Mouse (Mus musculus) midbrain, embryonic 10.5 days (tissue): ENCODE data around the gene Negr1. TPM values are rescaled to one million over a fixed set of nuclear protein-coding genes. Genes with fewer than 3 reads are reported as not detected.

Experiments used
- DNase-seq: peaks from one replicate; pipeline ENCODE4 v3.0.0-alpha.2; 2017; ENCODE audit warnings: low spot score
- H3K27ac ChIP-seq: fragments of 300-500 bp; sonication (generic); replicated peaks from 2 replicates; pipeline ENCODE4 v1.5.1; 2016; ENCODE audit warnings: mild to moderate bottlenecking
- H3K27me3 ChIP-seq: fragments of 300-500 bp; sonication (generic); 2 replicates; pipeline ENCODE4 v1.6.1; 2016; ENCODE audit warnings: low read depth, mild to moderate bottlenecking; ENCODE audit not compliant: poor library complexity, severe bottlenecking
- H3K36me3 ChIP-seq: fragments of 300-500 bp; sonication (generic); 2 replicates; pipeline ENCODE4 v1.6.1; 2016; ENCODE audit warnings: mild to moderate bottlenecking, moderate library complexity
- H3K4me1 ChIP-seq: fragments of 300-500 bp; sonication (generic); 2 replicates; pipeline ENCODE4 v1.6.1; 2016
- H3K4me3 ChIP-seq: fragments of 300-500 bp; sonication (generic); 2 replicates; pipeline ENCODE4 v1.5.1; 2016; ENCODE audit warnings: mild to moderate bottlenecking, moderate library complexity
- H3K9me3 ChIP-seq: fragments of 300-500 bp; sonication (generic); replicated peaks from 2 replicates; pipeline ENCODE4 v1.6.1; 2016; ENCODE audit warnings: mild to moderate bottlenecking
- WGBS: fragments of 180-500 bp; shearing (Covaris S2); methylation state at CpG from one replicate; pipeline ENCODE4 v1.1.7; 2016; 5-methylcytosine and 5-hydroxymethylcytosine counted together
- polyA plus RNA-seq: library from polyadenylated mRNA; unstranded; fragments of >200 nt; fragmentation: Nextera tagmentation; extraction: Ambion mirVana; gene quantifications from 2 replicates; pipeline ENCODE4 v1.2.1, GENCODE M21; 2016

Negr1 gene
- polyA plus RNA-seq, 1 experiment from 2014 or later, result 2.0 TPM

DNA sequence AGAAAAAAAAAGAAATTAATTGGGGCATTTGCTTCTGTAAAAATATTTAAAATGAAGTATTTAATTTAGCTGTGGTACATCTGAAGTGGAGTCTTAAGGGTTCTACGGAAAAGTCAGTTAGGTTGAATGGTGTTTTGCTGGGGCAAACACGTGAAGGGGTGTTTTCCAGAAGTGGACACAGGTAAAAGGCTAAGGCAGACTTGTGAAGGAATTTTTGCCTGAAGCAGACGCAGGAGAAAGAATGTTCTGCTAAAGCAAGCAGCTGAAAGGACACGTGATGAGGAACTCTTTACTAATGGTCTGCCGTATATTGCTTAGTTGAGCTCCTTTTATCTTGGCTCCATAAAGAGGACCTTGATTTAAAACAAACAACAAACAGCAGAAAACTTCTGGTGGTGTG lies 148.6 kb downstream of the Negr1 start:
- no peak for DNase-seq
- H3K4me3 ChIP-seq, result no peak overlapping the region
- WGBS, result 86% methylated on average over 5 of the region's 5 CpGs
- no peak overlapping the region for H3K27ac ChIP-seq
- no peaks in the 10 kb centered on the region for H3K9me3 ChIP-seq
- H3K27me3 ChIP-seq, result no peaks in the 10 kb centered on the region
- H3K4me1 ChIP-seq, result no peaks in the 10 kb centered on the region
- H3K36me3 ChIP-seq, result no peaks in the 10 kb centered on the region

- DNase-seq, result no peak
- no peak overlapping the region for H3K27ac ChIP-seq
- 82% methylated on average over 4 of the region's 4 CpGs for WGBS
- no peaks in the 10 kb centered on the region for H3K9me3 ChIP-seq
- H3K4me3 ChIP-seq, result no peak overlapping the region
- H3K27me3 ChIP-seq, result no peaks in the 10 kb centered on the region
- no peaks in the 10 kb centered on the region for H3K4me1 ChIP-seq
- H3K36me3 ChIP-seq, result no peaks in the 10 kb centered on the region
Measured at GRCm38 (mm10) chr3:156710693-156711092, 149.1 kb downstream of the Negr1 start.

DNA sequence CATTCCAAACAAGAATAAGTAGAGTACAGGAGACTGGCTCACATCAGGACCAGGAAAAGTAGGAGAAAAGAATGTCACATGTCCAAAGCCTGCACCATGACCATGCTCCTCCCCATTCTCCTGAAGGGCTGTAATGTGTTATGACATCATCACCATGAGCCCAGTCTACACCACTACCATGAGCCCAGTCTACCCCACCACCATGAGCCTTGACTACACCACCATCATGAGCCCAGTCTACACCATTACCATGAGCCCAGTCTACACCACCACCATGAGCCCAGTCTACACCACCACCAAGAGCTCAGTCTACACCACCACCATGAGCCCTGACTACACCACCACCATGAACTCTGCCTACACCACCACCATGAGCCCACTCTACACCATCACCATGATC lies 174.7 kb downstream of the Negr1 start:
- DNase-seq, result no peak
- H3K27ac ChIP-seq, result no peak overlapping the region
- no peaks in the 10 kb centered on the region for H3K27me3 ChIP-seq

DNA sequence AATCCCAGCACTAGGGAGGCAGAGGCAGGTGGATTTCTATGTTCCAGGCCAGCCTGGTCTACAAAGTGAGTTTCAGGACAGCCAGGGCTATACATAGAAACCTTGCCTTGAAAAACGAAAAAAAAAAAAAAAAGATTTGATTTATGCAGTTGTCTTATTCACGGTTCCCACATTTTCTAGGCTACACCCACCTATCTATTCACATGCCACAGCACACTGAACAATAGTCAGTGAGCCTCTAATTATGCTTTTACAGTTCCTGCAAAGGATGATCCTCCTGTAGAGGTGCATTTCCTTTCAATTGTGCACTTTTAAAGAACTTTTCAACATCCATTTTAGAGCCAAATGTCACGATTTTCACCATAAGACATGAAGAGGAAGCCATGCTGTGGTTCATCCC lies 177.9 kb downstream of the Negr1 start:
- Histone ChIP-seq H3K27me3 (no peaks in the 10 kb centered on the region), H3K4me1 (no peaks in the 10 kb centered on the region), H3K36me3 (no peaks in the 10 kb centered on the region), H3K9me3 (no peaks in the 10 kb centered on the region), H3K27ac (no peak overlapping the region), H3K4me3 (no peak overlapping the region)
- DNase-seq, result no peak
- WGBS, result 79% methylated on average over 3 of the region's 3 CpGs

More for the DNA sequence above, 174.7 kb downstream of the Negr1 start:
- Histone ChIP-seq H3K36me3 (no peaks in the 10 kb centered on the region), H3K4me1 (no peaks in the 10 kb centered on the region), H3K4me3 (no peak overlapping the region), H3K9me3 (no peaks in the 10 kb centered on the region)

- no peak for DNase-seq
- H3K36me3 ChIP-seq, result no peaks in the 10 kb centered on the region
- no peaks in the 10 kb centered on the region for H3K4me1 ChIP-seq
- H3K27me3 ChIP-seq, result no peaks in the 10 kb centered on the region
- no peak overlapping the region for H3K4me3 ChIP-seq
- 94% methylated on average over 1 of the region's 1 CpGs for WGBS
- H3K9me3 ChIP-seq, result no peaks in the 10 kb centered on the region
- H3K27ac ChIP-seq, result no peak overlapping the region
Measured at GRCm38 (mm10) chr3:156743266-156743665, 181.7 kb downstream of the Negr1 start.

DNA sequence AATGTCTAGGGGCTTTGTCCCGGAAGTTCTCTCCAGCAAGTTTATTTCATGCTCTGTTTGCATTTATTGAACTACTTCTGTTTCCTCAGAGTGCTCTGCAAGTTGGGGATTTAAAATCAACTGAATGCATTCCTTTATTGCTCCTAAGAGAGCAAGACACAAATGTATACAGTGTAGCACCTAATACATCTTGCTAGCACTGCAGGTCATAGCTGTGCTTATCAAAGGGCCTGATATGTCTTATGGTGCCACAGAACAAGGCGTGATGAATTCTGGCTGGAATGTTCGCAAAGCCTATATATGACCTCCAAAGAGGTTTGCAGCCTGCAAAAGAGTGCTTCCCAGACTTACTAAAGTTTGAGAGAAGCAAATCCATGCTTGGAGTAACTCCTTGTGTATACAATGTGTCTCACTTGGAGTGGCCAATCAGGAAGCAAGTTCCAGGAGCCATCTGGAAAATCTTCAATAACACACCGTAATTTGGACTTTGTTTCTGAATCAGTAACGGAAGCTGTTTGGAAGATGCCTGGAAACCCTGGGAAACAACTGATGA lies 183.7 kb downstream of the Negr1 start:
- Histone ChIP-seq H3K36me3 (no peaks in the 10 kb centered on the region), H3K4me1 (no peaks in the 10 kb centered on the region), H3K9me3 (no peaks in the 10 kb centered on the region), H3K27me3 (no peaks in the 10 kb centered on the region), H3K4me3 (no peak overlapping the region), H3K27ac (no peak overlapping the region)
- DNase-seq, result no peak
- 89% methylated on average over 5 of the region's 5 CpGs for WGBS

GRCm38 (mm10) chr3:156747456-156747855 lies 185.9 kb downstream of the Negr1 start:
- no peak overlapping the region for H3K4me3 ChIP-seq
- no peak overlapping the region for H3K27ac ChIP-seq
- 90% methylated on average over 3 of the region's 3 CpGs for WGBS
- no peaks in the 10 kb centered on the region for H3K27me3 ChIP-seq
- no peaks in the 10 kb centered on the region for H3K4me1 ChIP-seq
- no peak for DNase-seq
- no peaks in the 10 kb centered on the region for H3K9me3 ChIP-seq
- no peaks in the 10 kb centered on the region for H3K36me3 ChIP-seq

DNA sequence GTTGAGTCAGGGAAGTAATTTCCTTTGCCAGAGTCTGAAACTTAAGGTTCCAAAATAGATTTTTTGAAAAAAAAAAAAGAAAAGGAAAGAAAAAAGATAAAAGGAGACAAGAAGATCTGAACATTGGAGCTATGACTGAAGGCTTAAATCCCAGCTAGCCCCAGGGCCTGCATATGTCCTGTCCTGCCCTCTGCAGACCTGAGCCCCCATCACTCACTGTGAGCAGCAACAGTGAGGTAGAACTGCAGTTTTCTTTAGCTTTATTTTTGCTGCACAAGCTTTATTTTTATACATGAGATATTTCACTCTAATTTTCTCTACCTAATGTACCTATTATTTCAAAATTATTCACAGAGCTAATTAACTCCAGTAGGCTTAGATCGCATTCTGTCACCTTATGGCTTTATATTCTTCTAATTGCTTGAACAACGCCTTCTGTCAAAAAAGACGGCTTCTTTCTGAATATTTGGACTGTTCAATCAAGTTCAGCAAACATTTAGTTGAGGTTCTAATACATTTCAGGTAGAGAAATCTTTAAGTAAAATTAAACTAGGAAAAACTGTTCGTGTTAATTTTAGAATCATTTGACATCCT lies 192.3 kb downstream of the Negr1 start:
- Histone ChIP-seq H3K9me3 (no peaks in the 10 kb centered on the region), H3K27me3 (no peaks in the 10 kb centered on the region), H3K36me3 (no peaks in the 10 kb centered on the region), H3K4me1 (peaks cover 6% of the 10 kb centered on the region; the same call in 1 of the 2 replicates), H3K27ac (no peak overlapping the region), H3K4me3 (no peak overlapping the region)
- no peak for DNase-seq
- 74% methylated on average over 4 of the region's 4 CpGs for WGBS

- 89% methylated on average over 1 of the region's 1 CpGs for WGBS
- Histone ChIP-seq H3K36me3 (no peaks in the 10 kb centered on the region), H3K27me3 (no peaks in the 10 kb centered on the region), H3K27ac (no peak overlapping the region), H3K4me1 (peaks cover 6% of the 10 kb centered on the region; the same call in 1 of the 2 replicates), H3K4me3 (no peak overlapping the region), H3K9me3 (no peaks in the 10 kb centered on the region)
- no peak for DNase-seq
Measured at GRCm38 (mm10) chr3:156754790-156755530, 193.4 kb downstream of the Negr1 start.

GRCm38 (mm10) chr3:156765015-156765414 lies 203.4 kb downstream of the Negr1 start:
- 79% methylated on average over 3 of the region's 3 CpGs for WGBS
- Histone ChIP-seq H3K4me1 (no peaks in the 10 kb centered on the region), H3K9me3 (no peaks in the 10 kb centered on the region), H3K27me3 (no peaks in the 10 kb centered on the region), H3K27ac (no peak overlapping the region), H3K4me3 (no peak overlapping the region), H3K36me3 (no peaks in the 10 kb centered on the region)
- DNase-seq, result no peak

DNA sequence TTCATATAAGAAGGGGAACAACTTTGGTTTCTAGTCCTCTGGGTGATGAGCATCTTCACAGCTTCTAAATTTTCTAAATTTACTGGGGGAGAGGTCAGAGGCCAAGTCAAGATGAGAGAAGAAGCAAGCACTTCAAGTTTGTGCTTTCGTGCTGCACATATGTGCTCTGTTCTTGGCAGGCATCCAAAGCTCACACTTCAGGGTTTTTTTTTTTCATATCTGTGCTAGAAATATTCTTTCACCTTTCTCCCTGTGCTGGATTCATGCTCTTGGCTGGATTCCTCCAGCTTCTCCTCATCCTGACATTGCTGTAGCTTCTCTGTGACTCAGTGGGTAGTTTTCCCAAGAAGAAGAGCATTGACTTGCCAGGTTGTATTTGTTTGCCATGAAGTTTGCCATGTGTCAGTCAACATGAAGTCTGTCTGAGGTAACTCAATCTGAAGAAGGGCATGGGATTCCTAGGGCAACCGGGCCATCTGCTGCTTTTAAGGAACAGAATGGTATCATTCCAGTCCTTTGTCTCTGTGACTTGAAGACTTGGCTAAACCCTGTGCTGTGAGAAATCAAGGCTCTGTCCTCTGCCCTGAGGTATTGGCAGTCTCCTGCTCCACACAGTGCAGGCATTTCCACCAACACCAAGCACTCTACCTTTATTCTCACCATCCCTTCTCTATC lies 204.7 kb downstream of the Negr1 start:
- WGBS, result 82% methylated on average over 2 of the region's 2 CpGs
- no peak overlapping the region for H3K27ac ChIP-seq
- no peak overlapping the region for H3K4me3 ChIP-seq
- no peaks in the 10 kb centered on the region for H3K27me3 ChIP-seq
- no peaks in the 10 kb centered on the region for H3K36me3 ChIP-seq
- no peaks in the 10 kb centered on the region for H3K9me3 ChIP-seq
- no peak for DNase-seq
- no peaks in the 10 kb centered on the region for H3K4me1 ChIP-seq

DNA sequence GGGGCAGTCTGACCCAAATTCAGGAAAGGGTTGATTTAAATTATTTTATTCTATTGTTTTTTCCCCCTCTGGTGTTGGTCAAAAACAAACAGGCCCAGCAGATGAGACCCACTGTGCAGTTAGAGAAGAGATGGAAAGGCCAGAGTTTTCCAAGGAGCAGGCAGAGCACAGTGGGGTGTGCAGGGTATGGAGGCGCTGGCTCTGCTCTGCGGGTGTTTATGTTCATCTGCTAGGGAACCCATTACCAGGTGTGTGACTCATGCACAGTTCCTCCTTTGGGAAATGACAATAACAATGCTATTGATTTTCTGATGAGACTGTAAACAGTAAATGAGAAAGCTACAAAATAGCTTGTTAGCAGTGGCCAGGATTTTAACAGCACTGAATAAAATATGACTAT lies 210.0 kb downstream of the Negr1 start:
- 86% methylated on average over 2 of the region's 2 CpGs for WGBS
- no peaks in the 10 kb centered on the region for H3K27me3 ChIP-seq
- H3K4me1 ChIP-seq, result no peaks in the 10 kb centered on the region
- H3K36me3 ChIP-seq, result no peaks in the 10 kb centered on the region
- no peak overlapping the region for H3K27ac ChIP-seq
- no peak for DNase-seq
- H3K4me3 ChIP-seq, result no peak overlapping the region
- no peaks in the 10 kb centered on the region for H3K9me3 ChIP-seq

DNA sequence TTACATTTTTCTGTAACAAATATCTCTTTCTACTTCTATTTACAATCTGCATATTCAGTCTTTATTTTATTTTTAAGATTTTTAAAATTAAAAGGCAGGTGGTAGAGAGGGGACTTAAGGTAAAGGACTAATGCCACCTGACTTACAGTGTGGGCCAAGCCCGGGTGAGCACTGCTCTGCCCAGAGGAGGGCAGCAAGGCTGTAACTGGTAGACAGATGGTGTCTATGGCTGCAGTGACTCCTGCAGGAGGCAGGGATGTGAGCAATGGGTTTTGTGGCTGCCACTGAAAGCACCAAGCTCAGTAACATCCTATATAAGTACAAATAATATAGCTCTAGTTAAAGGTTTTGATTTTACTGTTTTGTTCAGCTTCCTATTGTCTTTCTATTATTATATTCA lies 210.5 kb downstream of the Negr1 start:
- H3K4me1 ChIP-seq, result no peaks in the 10 kb centered on the region
- 74% methylated on average over 1 of the region's 1 CpGs for WGBS

More for the DNA sequence above, 210.5 kb downstream of the Negr1 start:
- Histone ChIP-seq H3K27me3 (no peaks in the 10 kb centered on the region), H3K36me3 (no peaks in the 10 kb centered on the region), H3K9me3 (no peaks in the 10 kb centered on the region), H3K27ac (no peak overlapping the region), H3K4me3 (no peak overlapping the region)
- no peak for DNase-seq
